Mouse (Mus musculus): Measurements from ENCODE around the gene Meiob.

The Meiob gene

GRCm38 (mm10) chr17:24821351-24822280 is 17.5 kb downstream of the Meiob start:
- no peak for DNase-seq (ENCODE audit: low spot score in 2 of 2)

GRCm38 (mm10) chr17:24839842-24840241 is 35.8 kb downstream of the Meiob start, which contains the start of gene Hagh:
Gene Hagh, plus strand, starts transcription at chr17:24840143.
- DNase-seq (ENCODE audit: low spot score in 2 of 2) = no peak

- DNase-seq (ENCODE audit: low spot score in 2 of 2) = no peak
These were observed 36.3 kb downstream of the Meiob start for GRCm38 (mm10) chr17:24840341-24840740.

GRCm38 (mm10) chr17:24841133-24841532 is 37.0 kb downstream of the Meiob start:
- DNase-seq (ENCODE audit: low spot score in 2 of 2) = no peak

GRCm38 (mm10) chr17:24842631-24843030 is 38.5 kb downstream of the Meiob start:
- no peak for DNase-seq (ENCODE audit: low spot score in 2 of 2)

GRCm38 (mm10) chr17:24844525-24844924 is 40.4 kb downstream of the Meiob start:
- DNase-seq (ENCODE audit: low spot score in 2 of 2) = no peak

- DNase-seq (ENCODE audit: low spot score in 2 of 2) = no peak
These were observed 43.3 kb downstream of the Meiob start for GRCm38 (mm10) chr17:24847386-24847785.

GRCm38 (mm10) chr17:24848600-24849031 is 44.5 kb downstream of the Meiob start:
- no peak for DNase-seq (ENCODE audit: low spot score in 2 of 2)

GRCm38 (mm10) chr17:24849733-24850064 is 45.6 kb downstream of the Meiob start:
- DNase-seq (ENCODE audit: low spot score in 2 of 2) = no peak

- DNase-seq (ENCODE audit: low spot score in 2 of 2) = peak; percentile 89 to 91
These were observed 46.1 kb downstream of the Meiob start, which contains the start of gene Fahd1 for GRCm38 (mm10) chr17:24850065-24850772. Gene Fahd1, minus strand, starts transcription at chr17:24850364.

- no peak for DNase-seq (ENCODE audit: low spot score in 2 of 2)
These were observed 46.7 kb downstream of the Meiob start for GRCm38 (mm10) chr17:24850773-24851127.

- no peak for DNase-seq (ENCODE audit: low spot score in 2 of 2)
These were observed 47.5 kb downstream of the Meiob start for GRCm38 (mm10) chr17:24851381-24852125.

GRCm38 (mm10) chr17:24855838-24856464 is 51.9 kb downstream of the Meiob start:
- no peak for DNase-seq (ENCODE audit: low spot score in 2 of 2)

- no peak for DNase-seq (ENCODE audit: low spot score in 2 of 2)
These were observed 52.5 kb downstream of the Meiob start for GRCm38 (mm10) chr17:24856589-24856988.

GRCm38 (mm10) chr17:24857831-24858470 is 53.9 kb downstream of the Meiob start:
- DNase-seq (ENCODE audit: low spot score in 2 of 2) = no peak

GRCm38 (mm10) chr17:24858967-24859366 is 54.9 kb downstream of the Meiob start:
- DNase-seq (ENCODE audit: low spot score in 2 of 2) = no peak

GRCm38 (mm10) chr17:24860076-24860475 is 56.0 kb downstream of the Meiob start:
- no peak for DNase-seq (ENCODE audit: low spot score in 2 of 2)

- DNase-seq (ENCODE audit: low spot score in 2 of 2) = no peak
These were observed 57.7 kb downstream of the Meiob start for GRCm38 (mm10) chr17:24861785-24862184.

GRCm38 (mm10) chr17:24865776-24866175 is 61.7 kb downstream of the Meiob start, which contains the start of gene Igfals:
Gene Igfals, plus strand, starts transcription at chr17:24865997.
- no peak for DNase-seq (ENCODE audit: low spot score in 2 of 2)

- no peak for DNase-seq (ENCODE audit: low spot score in 2 of 2)
These were observed 63.8 kb downstream of the Meiob start for GRCm38 (mm10) chr17:24867914-24868313.

All from frontal cortex, postnatal 25 days (tissue).